In the genomic region with DNA sequence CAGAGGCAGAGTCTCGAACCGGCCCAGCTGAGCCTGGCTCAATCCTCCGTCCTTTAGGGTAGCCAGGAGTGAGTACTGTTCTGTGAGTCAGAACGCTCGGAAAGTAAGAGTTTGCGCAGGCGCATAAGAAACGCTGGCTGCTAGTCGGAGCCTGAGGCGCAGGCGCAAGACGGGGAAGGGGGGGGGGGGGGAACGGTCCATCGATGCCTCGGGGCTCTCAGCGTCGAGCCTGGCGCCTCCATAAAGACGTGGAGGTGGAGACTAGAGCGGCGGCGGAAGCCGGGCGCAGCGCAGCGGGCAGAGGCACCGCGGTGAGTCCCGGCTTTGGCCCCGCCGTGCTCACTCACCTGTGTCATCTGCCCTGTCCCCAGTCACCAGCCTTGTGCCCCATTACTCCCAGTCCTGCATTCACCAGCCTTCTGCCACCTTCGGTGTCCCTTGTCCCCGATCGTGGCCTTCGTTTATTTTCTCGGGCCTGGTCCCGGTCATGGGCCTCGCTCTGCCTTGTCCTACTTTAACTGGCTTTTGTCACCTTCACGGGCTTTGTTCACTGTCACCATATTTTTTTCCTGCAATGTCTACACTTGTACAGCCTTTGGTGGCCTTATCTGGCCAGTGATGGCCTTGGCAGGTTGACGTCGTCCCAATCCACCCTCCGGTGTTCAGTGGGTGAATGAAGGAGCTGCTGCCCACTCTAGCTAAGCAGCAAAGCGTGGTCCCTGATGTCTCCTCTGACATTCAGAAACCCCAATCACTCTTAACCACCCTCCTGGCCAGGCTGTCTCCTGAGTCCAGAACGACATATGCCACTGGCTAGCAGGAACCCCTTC, we compare ENCODE assay signal across 8 mouse cellular contexts. TPM values are rescaled to one million over a fixed set of nuclear protein-coding genes. Genes with fewer than 3 reads are reported as not detected.
DNase-seq lines count a peak whose midpoint lies in the region; ATAC-seq and TF ChIP-seq lines count a peak whose summit lies in the region.

A gene (plus strand): TSS at position 175 of the 830 bp plus-strand sequence.

- H3K9ac ChIP-seq in lung, postnatal 0 days (replicated peaks; ENCODE audit: low read depth), result peak within 1 kb of the TSS; percentile 98

- H3K27me3 ChIP-seq in hindbrain, embryonic 10.5 days (ENCODE audit: insufficient read depth, poor library complexity, severe bottlenecking), result no peaks in the 10 kb centered on the region
- H3K27me3 ChIP-seq in lung, postnatal 0 days (replicated peaks; ENCODE audit: insufficient read depth, low read length), result no peaks in the 10 kb centered on the region

- peak within 1 kb of the TSS; percentile 96 for H3K27ac ChIP-seq in hindbrain, embryonic 10.5 days
- H3K27ac ChIP-seq in lung, postnatal 0 days (ENCODE audit: low read length), result peak within 1 kb of the TSS; percentile 70

- no peak for TF ChIP-seq EP300 in lung, postnatal 0 days (IDR thresholded peaks at IDR 0.05)

- no peaks in the 10 kb centered on the region for H3K9me3 ChIP-seq in hindbrain, embryonic 10.5 days
- no peaks in the 10 kb centered on the region for H3K9me3 ChIP-seq in lung, postnatal 0 days (ENCODE audit: low read length)

- ATAC-seq in frontal cortex, adult (ENCODE audit: low TSS enrichment), result peak; percentile 91
- peak; percentile 93 for ATAC-seq in lung, postnatal 0 days

- peak within 1 kb of the TSS; percentile 85 for H3K4me2 ChIP-seq in lung, postnatal 0 days (replicated peaks; ENCODE audit: low read depth, low read length)

- H3K4me3 ChIP-seq in hindbrain, embryonic 10.5 days, result peak within 1 kb of the TSS; percentile 92
- peak within 1 kb of the TSS; percentile 80 for H3K4me3 ChIP-seq in lung, postnatal 0 days (ENCODE audit: low read depth, low read length)

- H3K4me1 ChIP-seq in hindbrain, embryonic 10.5 days (replicated peaks), result peaks cover 36% of the 10 kb centered on the region
- H3K4me1 ChIP-seq in lung, postnatal 0 days (ENCODE audit: insufficient read depth, low read depth, low read length), result peaks cover 12% of the 10 kb centered on the region; the same call in 1 of the 2 replicates

- peaks cover 36% of the 10 kb centered on the region for H3K36me3 ChIP-seq in hindbrain, embryonic 10.5 days
- no peaks in the 10 kb centered on the region for H3K36me3 ChIP-seq in lung, postnatal 0 days (ENCODE audit: insufficient read depth, low read length)

- peak; percentile 89 for DNase-seq in MEL-GATA-1-ER (ENCODE audit: extremely low read depth, low read depth)
- DNase-seq in cerebellum, adult 8-10 months, result peak; percentile 81
- peak; percentile 96 for DNase-seq in hindbrain, embryonic 10.5 days (ENCODE audit: low spot score)
- peak; percentile 88 for DNase-seq in layer of hippocampus, adult 9-11 months
- peak; percentile 98 for DNase-seq in lung, postnatal 0 days (ENCODE audit: low spot score)
- peak; percentile 62 for DNase-seq in ovary, postnatal 14 days (ENCODE audit: low spot score)
- peak; percentile 88 for DNase-seq in thymus, postnatal 14 days

- 2% methylated on average over 39 of the region's 44 CpGs for WGBS in hindbrain, embryonic 10.5 days
- WGBS in lung, postnatal 0 days, result under 1% methylated on average over 24 of the region's 44 CpGs

- no peak; the same call in 1 of the 2 replicates for TF ChIP-seq CTCF in lung, postnatal 0 days (IDR thresholded peaks at IDR 0.05)

RNA-seq across cellular contexts. Expression of the gene that starts here (rescaled TPM):
- polyA plus RNA-seq in hindbrain, embryonic 10.5 days (2016; fragmentation: Nextera tagmentation; extraction: Ambion mirVana), result 88.3 and 109 TPM in 2 replicates
- 39.7 and 43.4 TPM in 2 replicates for polyA plus RNA-seq in lung, postnatal 0 days (2015; fragmentation: Nextera tagmentation; extraction: Ambion mirVana)

Comparison
In these comparisons a context has a peak if more than half of its experiments do, and no peak if none do; other contexts are left out.
1. Peak in every context shown above with its lines: DNase-seq, ATAC-seq, H3K4me3 ChIP-seq and H3K27ac ChIP-seq.